Mouse (Mus musculus) liver, embryonic 11.5 days (tissue): ENCODE data around the gene Tacr2. TPM values are rescaled to one million over a fixed set of nuclear protein-coding genes. Genes with fewer than 3 reads are reported as not detected.

Experiments used
- ATAC-seq: fragments of 200-750 bp; cut with Nextera tagmentation; replicated peaks from 2 replicates; pipeline ENCODE4 v1.8.0; 2017; ENCODE audit warnings: moderate number of reproducible peaks, mild to moderate bottlenecking, moderate TSS enrichment, moderate library complexity; ENCODE audit not compliant: low FRiP score
- DNase-seq: peaks from one replicate; pipeline ENCODE4 v3.0.0-alpha.2; 2017; ENCODE audit warnings: low spot score
- H3K27ac ChIP-seq: fragments of 300-500 bp; sonication (generic); 2 replicates; pipeline ENCODE4 v1.5.1; 2014; ENCODE audit warnings: mild to moderate bottlenecking, low read depth, low read length, control low read depth
- H3K27me3 ChIP-seq: fragments of 300-500 bp; sonication (generic); replicated peaks from 2 replicates; pipeline ENCODE4 v1.6.1; 2014; ENCODE audit warnings: low read length, mixed read lengths; ENCODE audit not compliant: control insufficient read depth, insufficient read depth
- H3K36me3 ChIP-seq: fragments of 300-500 bp; sonication (generic); 2 replicates; pipeline ENCODE4 v1.6.1; 2014; ENCODE audit warnings: mild to moderate bottlenecking, low read length, moderate library complexity, mixed read lengths; ENCODE audit not compliant: control insufficient read depth, insufficient read depth
- H3K4me1 ChIP-seq: fragments of 300-500 bp; sonication (generic); replicated peaks from 2 replicates; pipeline ENCODE4 v1.6.1; 2014; ENCODE audit warnings: low read length, mixed read lengths; ENCODE audit not compliant: control insufficient read depth, insufficient read depth
- H3K4me2 ChIP-seq: fragments of 300-500 bp; sonication (generic); 2 replicates; pipeline ENCODE4 v1.6.1; 2014; ENCODE audit warnings: mild to moderate bottlenecking, control low read depth, moderate library complexity
- H3K4me3 ChIP-seq: fragments of 300-500 bp; sonication (generic); 2 replicates; pipeline ENCODE4 v1.5.1; 2014; ENCODE audit warnings: low read depth, low read length, control low read depth
- H3K9ac ChIP-seq: fragments of 300-500 bp; sonication (generic); 2 replicates; pipeline ENCODE4 v1.6.1; 2014; ENCODE audit warnings: low read depth, low read length, control low read depth
- H3K9me3 ChIP-seq: fragments of 300-500 bp; sonication (generic); 2 replicates; pipeline ENCODE4 v1.6.1; 2016; ENCODE audit warnings: low read length, inconsistent platforms, mixed read lengths; ENCODE audit not compliant: control insufficient read depth
- WGBS: fragments of 180-500 bp; shearing (Covaris S2); extraction: QIAGEN DNeasy Blood & Tissue Kit; methylation state at CpG from one replicate; pipeline ENCODE4 v1.1.7; 2014; 5-methylcytosine and 5-hydroxymethylcytosine counted together
- polyA plus RNA-seq: library from polyadenylated mRNA; unstranded; fragments of >200 nt; fragmentation: Nextera tagmentation; extraction: Ambion mirVana; gene quantifications from 2 replicates; pipeline ENCODE4 v1.2.1, GENCODE M21; 2014

The Tacr2 gene
- polyA plus RNA-seq, 1 experiment from 2014 or later: not detected

GRCm38 (mm10) chr10:62296086-62296872 is 44.0 kb downstream of the Tacr2 start:
- no peak overlapping the region for H3K4me3 ChIP-seq
- no peak overlapping the region for H3K9ac ChIP-seq
- ATAC-seq (no peak), DNase-seq (no peak)
- no peak overlapping the region for H3K4me2 ChIP-seq
- H3K27ac ChIP-seq: no peak overlapping the region
- 85% methylated on average over 22 of the region's 26 CpGs for WGBS
- no peaks in the 10 kb centered on the region for H3K4me1 ChIP-seq
- H3K27me3 ChIP-seq: no peaks in the 10 kb centered on the region
- H3K36me3 ChIP-seq: peaks cover 47% of the 10 kb centered on the region
- H3K9me3 ChIP-seq: no peaks in the 10 kb centered on the region

- DNase-seq (no peak), ATAC-seq (no peak)
- H3K36me3 ChIP-seq: peaks cover 40% of the 10 kb centered on the region
- 85% methylated on average over 23 of the region's 23 CpGs for WGBS
- no peak overlapping the region for H3K27ac ChIP-seq
- H3K9ac ChIP-seq: no peak overlapping the region
- H3K4me3 ChIP-seq: no peak overlapping the region
- H3K4me2 ChIP-seq: no peak overlapping the region
- H3K9me3 ChIP-seq: no peaks in the 10 kb centered on the region
- no peaks in the 10 kb centered on the region for H3K27me3 ChIP-seq
- H3K4me1 ChIP-seq: no peaks in the 10 kb centered on the region
These were observed 48.0 kb downstream of the Tacr2 start for GRCm38 (mm10) chr10:62300006-62300827.

GRCm38 (mm10) chr10:62305090-62305489 is 52.9 kb downstream of the Tacr2 start:
- Histone ChIP-seq H3K4me1 (no peaks in the 10 kb centered on the region), H3K9ac (no peak overlapping the region), H3K9me3 (no peaks in the 10 kb centered on the region), H3K27ac (no peak overlapping the region), H3K4me2 (no peak overlapping the region), H3K4me3 (no peak overlapping the region), H3K27me3 (no peaks in the 10 kb centered on the region), H3K36me3 (peaks cover 36% of the 10 kb centered on the region)
- WGBS: 85% methylated on average over 6 of the region's 6 CpGs
- ATAC-seq: no peak
- DNase-seq: no peak

GRCm38 (mm10) chr10:62306483-62306882 is 54.2 kb downstream of the Tacr2 start:
- no peak for DNase-seq
- WGBS: 31% methylated on average over 3 of the region's 3 CpGs
- Histone ChIP-seq H3K27ac (no peak overlapping the region), H3K9ac (no peak overlapping the region), H3K27me3 (no peaks in the 10 kb centered on the region), H3K4me1 (peaks cover 2% of the 10 kb centered on the region; the same call in 1 of the 2 replicates), H3K9me3 (no peaks in the 10 kb centered on the region), H3K4me2 (no peak overlapping the region), H3K36me3 (peaks cover 41% of the 10 kb centered on the region), H3K4me3 (no peak overlapping the region)
- ATAC-seq: no peak

- H3K9ac ChIP-seq: no peak overlapping the region
- peaks cover 13% of the 10 kb centered on the region for H3K4me1 ChIP-seq
- DNase-seq: no peak
- WGBS: 87% methylated on average over 11 of the region's 11 CpGs
- no peak for ATAC-seq
- H3K9me3 ChIP-seq: no peaks in the 10 kb centered on the region
- H3K4me2 ChIP-seq: no peak overlapping the region
- no peak overlapping the region for H3K4me3 ChIP-seq
- no peaks in the 10 kb centered on the region for H3K27me3 ChIP-seq
- H3K27ac ChIP-seq: no peak overlapping the region
- peaks cover 35% of the 10 kb centered on the region for H3K36me3 ChIP-seq
These were observed 56.8 kb downstream of the Tacr2 start for GRCm38 (mm10) chr10:62308896-62309491.

GRCm38 (mm10) chr10:62309593-62309992 is 57.4 kb downstream of the Tacr2 start:
- Histone ChIP-seq H3K9ac (no peak overlapping the region), H3K4me1 (peaks cover 17% of the 10 kb centered on the region), H3K4me2 (no peak overlapping the region), H3K4me3 (no peak overlapping the region), H3K27ac (no peak overlapping the region), H3K9me3 (no peaks in the 10 kb centered on the region), H3K27me3 (no peaks in the 10 kb centered on the region), H3K36me3 (peaks cover 32% of the 10 kb centered on the region)
- WGBS: 89% methylated on average over 5 of the region's 5 CpGs
- no peak for DNase-seq
- no peak for ATAC-seq

- no peak for DNase-seq
- Histone ChIP-seq H3K4me2 (no peak overlapping the region), H3K9ac (no peak overlapping the region), H3K9me3 (no peaks in the 10 kb centered on the region), H3K36me3 (peaks cover 31% of the 10 kb centered on the region), H3K27me3 (no peaks in the 10 kb centered on the region), H3K4me3 (no peak overlapping the region), H3K4me1 (peaks cover 17% of the 10 kb centered on the region), H3K27ac (no peak overlapping the region; the same call in 1 of the 2 replicates)
- no peak for ATAC-seq
- 79% methylated on average over 10 of the region's 10 CpGs for WGBS
These were observed 58.2 kb downstream of the Tacr2 start for GRCm38 (mm10) chr10:62310259-62311039.

GRCm38 (mm10) chr10:62311464-62311863 is 59.2 kb downstream of the Tacr2 start:
- no peaks in the 10 kb centered on the region for H3K27me3 ChIP-seq
- H3K9ac ChIP-seq: no peak overlapping the region
- H3K9me3 ChIP-seq: no peaks in the 10 kb centered on the region
- 0 out of 2 replicates have a peak overlapping the region, but pooled peaks have one; percentile 3 for H3K4me2 ChIP-seq
- H3K36me3 ChIP-seq: peaks cover 31% of the 10 kb centered on the region
- no peak overlapping the region for H3K4me3 ChIP-seq
- DNase-seq (no peak), ATAC-seq (no peak)
- peaks cover 17% of the 10 kb centered on the region for H3K4me1 ChIP-seq
- no peak overlapping the region for H3K27ac ChIP-seq
- WGBS: 44% methylated on average over 6 of the region's 6 CpGs
